Mouse (Mus musculus) colon, adult 2 months (tissue): Measurements from ENCODE around the gene Tcfl5. TPM values are rescaled to one million over a fixed set of nuclear protein-coding genes. Genes with fewer than 3 reads are reported as not detected.

Experiments
- polyA plus RNA-seq: library from polyadenylated mRNA; depleted of rRNA; stranded (reverse); fragments of >200 nt; gene quantifications from 2 replicates; pipeline ENCODE4 v1.2.3, GENCODE M21; 2012; rRNA removed

The Tcfl5 gene
- polyA plus RNA-seq, result not detected in 2 replicates

GRCm38 (mm10) chr2:180642555-180643260 lies at the start of gene Tcfl5:
TSS of gene Tcfl5 (minus strand) at chr2:180642708.

GRCm38 (mm10) chr2:180597490-180597889 lies 45.0 kb downstream of the Tcfl5 start, which contains the start of gene Col9a3:
TSS of gene Col9a3 (plus strand) at chr2:180597790.

GRCm38 (mm10) chr2:180589123-180589831 lies 53.2 kb downstream of the Tcfl5 start, which contains the start of gene Ogfr:
TSS of gene Ogfr (plus strand) at chr2:180589245.

GRCm38 (mm10) chr2:180581002-180581401 lies 61.5 kb downstream of the Tcfl5 start, which contains the start of gene Mrgbp:
TSS of gene Mrgbp (plus strand) at chr2:180581304.

Other genes with a start within 250 kb of the Tcfl5 start
- 12.3 and 13.6 TPM in 2 replicates for gene Slco4a1, start 186.5 kb downstream of the Tcfl5 start, polyA plus RNA-seq
- 1.5 and 2.0 TPM in 2 replicates for gene Ntsr1, start 142.7 kb downstream of the Tcfl5 start, polyA plus RNA-seq
- 30.0 and 34.1 TPM in 2 replicates for gene Mrgbp, start 61.4 kb downstream of the Tcfl5 start, polyA plus RNA-seq
- 30.5 and 47.5 TPM in 2 replicates for gene Ogfr, start 53.5 kb downstream of the Tcfl5 start, polyA plus RNA-seq
- 0.69 and 1.1 TPM in 2 replicates for gene Col9a3, start 44.9 kb downstream of the Tcfl5 start, polyA plus RNA-seq
- gene Dido1, start 67.3 kb upstream of the Tcfl5 start, polyA plus RNA-seq, result 10.3 and 11.9 TPM in 2 replicates
- gene Gid8, start 67.4 kb upstream of the Tcfl5 start, polyA plus RNA-seq, result 24.9 and 27.5 TPM in 2 replicates
- 189 and 202 TPM in 2 replicates for gene Slc17a9, start 82.6 kb upstream of the Tcfl5 start, polyA plus RNA-seq
- gene Bhlhe23, start 134.2 kb upstream of the Tcfl5 start, polyA plus RNA-seq, result not detected in 2 replicates